Mouse (Mus musculus) forebrain, embryonic 13.5 days (tissue): ENCODE measurements around the gene Ncapg2. TPM values are rescaled to one million over a fixed set of nuclear protein-coding genes. Genes with fewer than 3 reads are reported as not detected.

ENCODE experiments used
- ATAC-seq: fragments of 200-750 bp; cut with Nextera tagmentation; 2 replicates; pipeline ENCODE4 v1.8.0; 2017
- H3K27ac ChIP-seq: fragments of 300-500 bp; sonication (generic); 2 replicates; pipeline ENCODE4 v1.5.1; 2015; ENCODE audit warnings: inconsistent platforms, mild to moderate bottlenecking, moderate library complexity
- H3K27me3 ChIP-seq: fragments of 300-500 bp; sonication (generic); 2 replicates; pipeline ENCODE4 v1.6.1; 2015; ENCODE audit warnings: mild to moderate bottlenecking, inconsistent platforms
- H3K36me3 ChIP-seq: fragments of 300-500 bp; sonication (generic); 2 replicates; pipeline ENCODE4 v1.6.1; 2015; ENCODE audit warnings: mild to moderate bottlenecking, inconsistent platforms; ENCODE audit not compliant: poor library complexity, severe bottlenecking
- H3K4me1 ChIP-seq: fragments of 300-500 bp; sonication (generic); 2 replicates; pipeline ENCODE4 v1.6.1; 2015; ENCODE audit warnings: inconsistent platforms
- H3K4me2 ChIP-seq: fragments of 300-500 bp; sonication (generic); 2 replicates; pipeline ENCODE4 v1.6.1; 2015; ENCODE audit warnings: inconsistent platforms, mild to moderate bottlenecking, moderate library complexity
- H3K4me3 ChIP-seq: fragments of 300-500 bp; sonication (generic); 2 replicates; pipeline ENCODE4 v1.5.1; 2015; ENCODE audit warnings: mild to moderate bottlenecking, inconsistent platforms
- H3K9ac ChIP-seq: fragments of 300-500 bp; sonication (generic); 2 replicates; pipeline ENCODE4 v1.6.1; 2015; ENCODE audit warnings: mild to moderate bottlenecking, inconsistent platforms
- H3K9me3 ChIP-seq: fragments of 300-500 bp; sonication (generic); replicated peaks from 2 replicates; pipeline ENCODE4 v1.6.1; 2016; ENCODE audit warnings: inconsistent platforms
- WGBS: fragments of 180-500 bp; shearing (Covaris S2); methylation state at CpG from one replicate; pipeline ENCODE4 v1.1.7; 2015; 5-methylcytosine and 5-hydroxymethylcytosine counted together
- polyA plus RNA-seq: library from polyadenylated mRNA; unstranded; fragments of >200 nt; fragmentation: Nextera tagmentation; extraction: Ambion mirVana; gene quantifications from 2 replicates; pipeline ENCODE4 v1.2.1, GENCODE M21; 2015

Gene Ncapg2
- polyA plus RNA-seq, 1 experiment from 2014 or later: 30.7 TPM

DNA sequence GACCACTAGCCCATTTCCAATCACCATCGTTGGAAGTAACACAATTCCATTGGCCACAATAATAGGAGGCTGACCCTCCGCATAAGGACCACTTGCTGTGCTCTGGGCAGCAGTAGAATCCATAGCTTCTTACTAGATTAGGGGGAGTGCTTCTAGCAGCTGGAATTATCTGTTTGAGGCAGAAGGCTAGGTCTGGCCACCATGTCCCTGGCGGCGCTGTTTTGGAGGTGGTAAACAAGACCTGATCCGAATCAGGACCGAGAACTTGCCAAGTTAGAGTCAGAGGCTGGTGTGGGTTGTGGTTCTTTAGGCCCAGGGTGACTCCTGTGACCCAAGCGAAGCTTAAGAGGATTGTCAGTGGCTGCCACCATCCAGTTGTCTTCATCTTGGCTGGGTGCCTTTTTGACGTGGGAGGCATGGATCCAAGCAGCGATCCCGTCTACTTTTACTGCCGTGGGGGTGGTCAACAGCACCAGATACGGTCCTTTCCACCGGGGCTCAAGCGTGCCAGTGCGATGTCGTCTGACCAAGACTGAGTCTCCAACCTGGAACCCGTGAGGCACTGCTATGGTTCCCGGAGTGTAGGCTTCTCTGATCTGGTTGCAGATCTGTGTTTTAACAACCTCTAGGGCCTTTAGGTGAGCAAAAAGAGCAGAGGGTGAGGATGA is 1.1 kb upstream of the Ncapg2 start:
- Histone ChIP-seq H3K4me3 (peak overlapping the region; percentile 77), H3K36me3 (peaks cover 55% of the 10 kb centered on the region), H3K9me3 (peaks cover 32% of the 10 kb centered on the region), H3K4me1 (peaks cover 15% of the 10 kb centered on the region), H3K4me2 (peak overlapping the region; percentile 83), H3K9ac (0 out of 2 replicates have a peak overlapping the region, but pooled peaks have one; percentile 38), H3K27ac (no peak overlapping the region), H3K27me3 (no peaks in the 10 kb centered on the region)
- WGBS: 97% methylated on average over 18 of the region's 18 CpGs
- no peak for ATAC-seq

DNA sequence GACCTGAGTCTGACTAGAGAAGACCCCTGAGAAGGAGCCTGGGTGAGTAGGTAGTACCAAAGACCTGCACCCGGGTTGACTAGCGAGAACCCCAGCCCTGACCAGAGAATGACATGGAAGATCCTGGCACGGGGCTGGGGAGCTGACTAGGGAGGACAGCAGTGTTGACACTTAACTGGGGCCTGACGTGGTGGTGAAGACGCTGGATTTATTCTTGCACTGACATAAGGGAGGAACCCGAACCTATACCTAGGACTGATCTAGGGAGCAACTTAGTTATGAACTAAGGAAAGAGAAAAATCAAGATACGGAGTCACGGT is 594 bp downstream of the Ncapg2 start:
- Histone ChIP-seq H3K4me2 (peak overlapping the region; percentile 83), H3K27ac (0 out of 2 replicates have a peak overlapping the region, but pooled peaks have one; percentile 14), H3K4me3 (peak overlapping the region; percentile 77), H3K9me3 (peaks cover 32% of the 10 kb centered on the region), H3K9ac (peak overlapping the region; percentile 87), H3K4me1 (peaks cover 15% of the 10 kb centered on the region), H3K27me3 (no peaks in the 10 kb centered on the region), H3K36me3 (peaks cover 57% of the 10 kb centered on the region)
- 15% methylated on average over 8 of the region's 8 CpGs for WGBS
- no peak for ATAC-seq

DNA sequence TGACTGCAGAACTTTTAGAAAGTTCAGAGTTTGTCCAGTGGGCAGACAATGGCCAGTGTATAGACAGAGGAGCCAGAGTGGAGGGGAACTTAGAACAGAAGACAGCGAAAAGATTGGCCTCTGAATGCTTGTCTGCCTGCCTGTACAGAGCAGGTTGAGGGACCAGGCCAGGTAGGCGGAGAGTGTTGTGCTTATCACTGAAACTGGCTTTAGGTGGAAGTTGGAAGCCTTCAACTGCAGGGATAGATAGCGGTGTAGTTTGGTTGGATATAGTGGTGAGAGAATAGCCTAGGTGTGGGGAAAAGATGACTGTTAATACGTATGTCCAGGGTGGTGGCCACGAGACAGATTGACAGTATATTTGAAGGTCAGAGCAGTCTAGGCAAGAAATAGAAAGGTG is 2.7 kb downstream of the Ncapg2 start:
- Histone ChIP-seq H3K27ac (no peak overlapping the region), H3K9me3 (peaks cover 17% of the 10 kb centered on the region), H3K27me3 (no peaks in the 10 kb centered on the region), H3K9ac (no peak overlapping the region), H3K4me3 (no peak overlapping the region), H3K4me1 (peaks cover 15% of the 10 kb centered on the region), H3K4me2 (no peak overlapping the region), H3K36me3 (peaks cover 48% of the 10 kb centered on the region)
- 98% methylated on average over 5 of the region's 5 CpGs for WGBS
- ATAC-seq: no peak

DNA sequence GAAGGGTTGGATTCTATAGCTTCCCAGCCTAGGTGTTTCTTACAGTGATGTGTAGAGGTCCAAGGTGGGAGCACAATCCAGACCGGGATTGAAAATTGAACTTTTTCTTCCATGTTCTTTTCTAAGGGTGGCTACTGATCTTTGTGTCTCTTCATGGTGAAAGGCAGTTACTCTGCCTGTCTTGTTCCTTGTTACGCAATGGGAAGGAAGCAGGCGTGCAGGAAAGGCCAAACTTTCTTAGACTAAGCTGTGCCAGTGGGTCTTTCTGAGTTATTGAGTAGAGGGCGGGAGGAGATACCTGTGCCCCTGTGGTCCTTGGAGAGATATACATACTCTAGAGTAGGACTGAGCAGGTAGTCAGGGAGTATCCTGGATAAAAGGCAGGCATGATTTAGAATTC is 9.7 kb downstream of the Ncapg2 start:
- Histone ChIP-seq H3K9me3 (no peaks in the 10 kb centered on the region), H3K36me3 (peaks cover 48% of the 10 kb centered on the region), H3K27ac (no peak overlapping the region), H3K4me3 (no peak overlapping the region), H3K27me3 (no peaks in the 10 kb centered on the region), H3K9ac (no peak overlapping the region), H3K4me1 (no peaks in the 10 kb centered on the region), H3K4me2 (no peak overlapping the region)
- no peak for ATAC-seq
- WGBS: 96% methylated on average over 4 of the region's 4 CpGs

DNA sequence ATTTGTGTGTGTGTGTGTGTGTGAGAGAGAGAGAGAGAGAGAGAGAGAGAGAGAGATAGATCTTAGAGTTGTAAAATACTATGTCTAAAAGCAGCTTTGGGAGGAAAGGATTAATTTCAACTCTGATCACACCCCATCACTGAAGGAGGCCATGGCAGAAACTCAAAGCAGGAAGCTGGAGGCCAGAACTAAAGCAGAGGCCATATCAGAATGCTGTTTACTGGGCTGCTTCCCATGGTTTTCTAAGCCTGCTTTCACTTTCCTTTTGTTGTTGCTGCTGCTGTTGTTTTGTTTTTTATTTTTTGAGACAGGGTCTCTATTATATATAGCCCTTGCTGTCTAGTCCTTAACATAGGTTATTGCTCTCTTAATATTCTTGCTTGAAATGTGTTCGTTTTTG is 11.3 kb downstream of the Ncapg2 start:
- no peak overlapping the region for H3K9ac ChIP-seq
- H3K27ac ChIP-seq: no peak overlapping the region
- no peak for ATAC-seq
- H3K4me2 ChIP-seq: no peak overlapping the region
- no peaks in the 10 kb centered on the region for H3K27me3 ChIP-seq
- peaks cover 42% of the 10 kb centered on the region for H3K36me3 ChIP-seq
- 84% methylated on average over 1 of the region's 1 CpGs for WGBS
- no peak overlapping the region for H3K4me3 ChIP-seq
- no peaks in the 10 kb centered on the region for H3K9me3 ChIP-seq
- H3K4me1 ChIP-seq: no peaks in the 10 kb centered on the region

DNA sequence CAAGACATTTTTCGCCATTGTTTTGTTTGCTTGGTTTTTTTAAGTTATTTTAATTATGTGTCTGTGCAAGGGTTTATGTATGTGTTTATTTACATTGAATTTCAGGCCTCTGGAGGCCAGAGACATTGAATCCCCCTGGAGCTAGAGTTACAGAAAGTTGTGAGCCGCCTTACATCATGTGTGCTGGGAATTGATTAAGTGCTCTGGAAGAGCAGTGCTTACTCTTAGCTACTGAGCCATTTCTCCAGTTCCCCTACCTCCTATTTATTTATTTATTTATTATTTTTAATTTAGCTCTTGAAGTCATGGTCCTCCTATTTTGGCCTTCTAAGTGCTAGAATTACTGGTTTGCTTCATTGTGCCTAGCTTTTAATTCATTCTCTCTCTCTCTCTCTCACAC is 16.5 kb downstream of the Ncapg2 start:
- Histone ChIP-seq H3K4me3 (no peak overlapping the region), H3K9ac (no peak overlapping the region), H3K4me2 (no peak overlapping the region), H3K4me1 (no peaks in the 10 kb centered on the region), H3K36me3 (peaks cover 51% of the 10 kb centered on the region), H3K9me3 (no peaks in the 10 kb centered on the region), H3K27ac (no peak overlapping the region), H3K27me3 (no peaks in the 10 kb centered on the region)
- WGBS: 93% methylated on average over 2 of the region's 2 CpGs
- no peak for ATAC-seq

DNA sequence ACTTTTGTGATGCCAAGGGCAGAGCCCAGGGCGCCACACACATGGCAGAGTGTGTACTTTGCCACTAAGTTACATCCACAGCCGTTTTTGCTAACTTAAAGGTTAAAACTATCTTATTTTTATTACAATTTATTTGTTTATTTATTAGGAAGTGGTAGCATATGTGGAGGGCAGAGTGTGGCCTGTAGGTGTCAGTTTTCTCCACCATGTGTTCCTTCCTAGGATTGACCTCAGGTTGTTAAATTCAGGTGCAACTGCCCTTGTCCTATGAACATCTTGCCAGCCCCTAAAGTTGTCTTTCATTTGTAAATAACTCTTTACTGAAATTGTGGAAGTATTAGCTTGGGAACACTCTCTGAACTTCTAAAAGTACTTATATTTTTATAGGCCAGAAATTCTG is 20.2 kb downstream of the Ncapg2 start:
- no peaks in the 10 kb centered on the region for H3K27me3 ChIP-seq
- H3K4me3 ChIP-seq: no peak overlapping the region
- 89% methylated on average over 2 of the region's 2 CpGs for WGBS
- H3K9ac ChIP-seq: no peak overlapping the region
- no peaks in the 10 kb centered on the region for H3K4me1 ChIP-seq
- no peak for ATAC-seq
- peaks cover 67% of the 10 kb centered on the region for H3K36me3 ChIP-seq
- no peak overlapping the region for H3K4me2 ChIP-seq
- no peak overlapping the region for H3K27ac ChIP-seq
- H3K9me3 ChIP-seq: no peaks in the 10 kb centered on the region

DNA sequence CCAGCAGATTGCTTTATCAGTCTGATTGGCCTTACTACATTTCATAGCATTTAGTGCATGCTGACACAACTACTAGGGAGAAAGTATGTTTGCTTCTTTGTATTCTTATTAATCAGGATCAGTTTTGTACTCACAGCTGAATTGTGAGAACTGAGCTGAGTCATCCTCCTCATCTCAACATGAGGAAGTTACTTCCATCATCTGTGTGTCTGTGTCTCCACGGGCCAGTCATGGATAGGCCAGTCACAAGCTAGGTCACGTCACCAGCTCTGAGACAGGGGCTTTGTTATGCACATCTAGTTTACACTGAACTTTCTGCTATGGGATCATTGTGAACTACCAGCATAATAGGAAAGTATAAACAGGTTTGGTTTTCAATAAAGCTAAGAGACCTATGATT is 28.5 kb downstream of the Ncapg2 start:
- Histone ChIP-seq H3K4me1 (no peaks in the 10 kb centered on the region), H3K4me3 (no peak overlapping the region), H3K27me3 (no peaks in the 10 kb centered on the region), H3K9me3 (no peaks in the 10 kb centered on the region), H3K9ac (no peak overlapping the region), H3K36me3 (peaks cover 52% of the 10 kb centered on the region), H3K4me2 (no peak overlapping the region), H3K27ac (no peak overlapping the region)
- no peak for ATAC-seq
- 97% methylated on average over 2 of the region's 2 CpGs for whole genome bisulfite sequencing

DNA sequence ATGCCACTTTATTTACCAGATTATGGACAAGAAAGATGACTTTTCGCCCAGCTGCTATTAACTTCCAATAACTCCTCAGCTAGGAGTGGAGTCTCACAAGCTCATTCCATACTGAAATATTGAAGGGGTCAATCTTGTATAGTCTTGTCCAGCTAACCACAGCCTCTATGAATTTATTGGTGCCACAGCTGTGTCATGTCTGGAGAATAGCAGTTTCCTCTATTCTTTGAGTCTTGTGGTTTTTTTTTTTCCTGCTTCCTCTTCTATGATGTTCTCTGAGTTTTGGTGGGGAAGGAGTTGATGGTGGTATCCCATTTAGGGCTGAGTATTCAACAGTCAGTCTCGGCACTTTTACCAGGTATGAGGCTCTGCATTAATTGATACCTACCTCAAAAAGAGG is 30.0 kb downstream of the Ncapg2 start:
- ATAC-seq: no peak
- Histone ChIP-seq H3K36me3 (peaks cover 53% of the 10 kb centered on the region), H3K9ac (no peak overlapping the region), H3K4me2 (no peak overlapping the region), H3K4me3 (no peak overlapping the region), H3K4me1 (no peaks in the 10 kb centered on the region), H3K27me3 (no peaks in the 10 kb centered on the region), H3K9me3 (no peaks in the 10 kb centered on the region), H3K27ac (no peak overlapping the region)
- WGBS: 89% methylated on average over 2 of the region's 2 CpGs

DNA sequence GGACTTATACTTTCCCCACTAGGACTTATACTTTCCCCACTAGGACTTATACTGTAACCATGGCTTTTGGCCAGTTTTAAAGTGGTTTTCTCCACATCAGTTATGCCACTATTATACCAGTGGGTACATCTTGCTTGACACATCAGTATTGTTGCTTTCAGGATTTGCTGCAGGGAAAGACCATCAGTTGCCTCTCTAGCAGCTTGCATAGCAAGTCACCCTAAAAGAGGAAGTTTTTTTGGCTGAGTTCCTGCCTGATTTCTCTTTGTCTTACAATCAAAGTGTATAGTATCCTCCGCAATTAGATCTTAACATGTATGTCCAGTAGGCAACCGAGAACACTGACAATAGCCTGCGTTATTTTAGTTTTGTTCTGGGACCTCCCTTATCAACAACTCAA is 30.9 kb downstream of the Ncapg2 start:
- Histone ChIP-seq H3K9ac (no peak overlapping the region), H3K4me1 (no peaks in the 10 kb centered on the region), H3K36me3 (peaks cover 53% of the 10 kb centered on the region), H3K27me3 (no peaks in the 10 kb centered on the region), H3K4me3 (no peak overlapping the region), H3K27ac (no peak overlapping the region), H3K9me3 (no peaks in the 10 kb centered on the region), H3K4me2 (no peak overlapping the region)
- no peak for ATAC-seq
- WGBS: 89% methylated on average over 3 of the region's 3 CpGs

DNA sequence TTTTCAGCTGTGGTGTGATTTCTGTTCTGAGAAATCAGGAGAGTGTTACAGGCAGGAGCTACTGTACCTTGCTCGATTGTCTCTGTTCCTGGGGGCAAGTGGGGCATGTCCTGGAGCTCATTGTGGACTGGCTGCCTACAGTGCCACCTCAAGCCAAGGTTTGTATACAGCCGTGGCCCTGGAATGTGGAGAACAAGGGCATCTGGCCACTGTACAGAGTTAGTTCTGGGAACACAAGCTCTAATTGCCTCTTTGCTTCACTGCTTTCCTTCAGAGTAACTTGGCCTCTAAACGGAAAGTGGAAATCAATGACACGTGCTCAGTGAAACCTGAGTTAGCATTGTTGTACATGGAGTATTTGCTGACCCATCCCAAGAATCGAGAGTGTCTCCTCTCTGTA is 33.4 kb downstream of the Ncapg2 start:
- Histone ChIP-seq H3K9ac (no peak overlapping the region), H3K4me3 (no peak overlapping the region), H3K27me3 (no peaks in the 10 kb centered on the region), H3K4me1 (no peaks in the 10 kb centered on the region), H3K4me2 (no peak overlapping the region), H3K9me3 (no peaks in the 10 kb centered on the region), H3K27ac (no peak overlapping the region), H3K36me3 (peaks cover 59% of the 10 kb centered on the region)
- 96% methylated on average over 5 of the region's 5 CpGs for WGBS
- no peak for ATAC-seq

DNA sequence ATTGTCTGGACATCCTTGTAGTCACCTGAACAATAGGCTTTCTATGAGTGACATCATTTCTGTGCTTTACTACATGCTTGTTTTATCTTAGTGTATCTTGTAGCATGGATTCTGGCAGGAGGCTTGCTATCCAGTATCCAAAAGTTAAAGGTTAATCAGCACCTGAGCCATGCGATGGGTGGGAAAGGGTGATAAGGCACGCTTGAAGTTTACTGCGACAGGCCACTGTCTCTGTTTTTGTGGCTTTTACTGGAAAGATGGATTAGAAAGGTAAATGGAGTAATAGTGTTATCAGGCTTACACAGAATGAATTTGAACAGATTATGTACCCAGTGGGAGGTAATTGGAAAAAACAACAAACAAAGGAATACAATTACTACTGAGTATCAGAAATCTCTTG is 37.0 kb downstream of the Ncapg2 start:
- H3K4me3 ChIP-seq: no peak overlapping the region
- no peak overlapping the region for H3K4me2 ChIP-seq
- no peak for ATAC-seq
- H3K36me3 ChIP-seq: peaks cover 75% of the 10 kb centered on the region
- no peak overlapping the region for H3K27ac ChIP-seq
- no peaks in the 10 kb centered on the region for H3K9me3 ChIP-seq
- WGBS: 95% methylated on average over 3 of the region's 3 CpGs
- H3K9ac ChIP-seq: no peak overlapping the region
- no peaks in the 10 kb centered on the region for H3K4me1 ChIP-seq
- H3K27me3 ChIP-seq: no peaks in the 10 kb centered on the region

DNA sequence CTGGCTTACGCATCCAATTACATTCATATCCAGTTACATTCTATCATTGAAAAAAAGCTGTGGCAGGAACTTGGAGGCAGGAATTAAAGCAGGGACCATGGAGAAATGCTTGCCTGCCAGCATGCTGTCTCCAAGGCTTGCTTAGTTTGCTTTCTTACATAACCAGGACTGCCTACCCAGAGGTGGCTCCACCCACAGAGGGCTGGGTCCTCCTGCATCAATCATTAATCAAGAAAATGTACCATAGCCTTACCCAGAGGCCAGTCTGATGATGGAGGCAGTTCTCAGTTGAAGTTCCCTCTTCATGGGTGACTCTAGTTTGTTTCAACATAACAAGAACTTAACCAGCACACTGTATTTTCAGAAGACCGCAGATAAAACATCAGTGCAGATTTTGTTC is 44.3 kb downstream of the Ncapg2 start:
- Histone ChIP-seq H3K9ac (no peak overlapping the region), H3K4me3 (no peak overlapping the region), H3K27me3 (no peaks in the 10 kb centered on the region), H3K4me1 (no peaks in the 10 kb centered on the region), H3K27ac (no peak overlapping the region), H3K4me2 (no peak overlapping the region), H3K9me3 (no peaks in the 10 kb centered on the region), H3K36me3 (peaks cover 49% of the 10 kb centered on the region)
- no peak for ATAC-seq
- 92% methylated on average over 2 of the region's 2 CpGs for WGBS
